Mouse (Mus musculus) thymus, postnatal 36 days (tissue): Measurements from ENCODE around the gene Dusp2.
"Not testable (repeated sequence)": the region's sequence is repeated elsewhere in the genome, so short reads cannot be mapped to it uniquely, and the experiment has no call there.

Experiments
- DNase-seq, 2 experiments: peaks; one replicate each; pipeline ENCODE4 v3.0.0; 2022; ENCODE audit warnings: mixed read lengths in 2 of 2

Gene Dusp2

DNA sequence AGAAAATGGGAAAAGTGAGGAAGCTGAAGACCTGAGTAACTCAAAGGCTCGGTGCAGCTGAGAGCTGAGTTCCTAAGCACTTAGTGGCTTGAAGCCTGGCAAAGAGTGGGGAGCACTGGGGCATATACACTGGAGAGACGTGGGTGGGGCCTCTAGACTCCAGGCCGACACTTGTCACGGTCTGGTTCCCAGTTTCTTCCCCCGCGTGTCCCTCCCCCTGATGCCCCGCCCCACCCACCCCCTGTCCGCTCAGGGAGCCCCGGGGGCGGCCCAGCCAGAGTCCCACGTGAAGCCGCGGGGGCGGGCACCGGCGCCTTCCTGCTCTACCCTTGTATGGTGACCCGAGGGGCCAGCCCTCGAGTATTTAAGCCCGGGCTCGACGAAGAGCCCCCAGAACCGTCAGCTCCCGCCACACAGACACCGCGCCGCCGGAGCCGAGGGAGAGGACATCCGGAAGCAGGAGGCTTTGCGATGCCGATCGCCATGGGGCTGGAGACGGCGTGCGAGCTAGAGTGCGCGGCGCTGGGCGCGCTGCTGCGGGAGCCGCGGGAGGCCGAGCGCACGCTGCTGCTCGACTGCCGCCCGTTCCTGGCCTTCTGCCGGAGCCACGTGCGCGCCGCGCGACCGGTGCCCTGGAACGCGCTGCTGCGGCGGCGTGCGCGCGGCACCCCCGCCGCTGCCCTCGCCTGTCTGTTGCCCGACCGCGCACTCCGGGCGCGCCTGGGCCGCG, at the start of gene Dusp2:
Gene Dusp2, plus strand, starts transcription at position 393 of the 730 bp plus-strand sequence.
- DNase-seq: peak; percentile 97 to 99

DNA sequence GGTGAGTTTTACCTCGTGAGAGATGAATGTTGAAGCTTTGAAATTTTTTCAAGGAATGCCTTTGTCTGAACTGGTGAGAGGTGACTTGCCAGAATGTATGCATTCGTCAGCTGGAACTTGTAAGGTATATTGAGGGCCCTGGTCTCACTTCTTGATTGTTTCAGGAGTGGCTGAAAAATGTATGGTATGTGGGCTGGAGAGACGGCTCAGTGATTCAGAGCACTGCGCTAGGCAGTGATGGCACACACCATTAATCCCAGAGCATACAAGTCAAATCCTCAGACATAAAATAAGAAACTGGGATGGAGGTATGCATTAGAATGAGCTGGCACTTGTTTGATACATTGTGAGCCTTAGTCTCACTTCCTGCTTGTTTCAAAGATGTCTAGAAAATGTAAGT, 43.7 kb upstream of the Dusp2 start:
- no peak for DNase-seq

DNA sequence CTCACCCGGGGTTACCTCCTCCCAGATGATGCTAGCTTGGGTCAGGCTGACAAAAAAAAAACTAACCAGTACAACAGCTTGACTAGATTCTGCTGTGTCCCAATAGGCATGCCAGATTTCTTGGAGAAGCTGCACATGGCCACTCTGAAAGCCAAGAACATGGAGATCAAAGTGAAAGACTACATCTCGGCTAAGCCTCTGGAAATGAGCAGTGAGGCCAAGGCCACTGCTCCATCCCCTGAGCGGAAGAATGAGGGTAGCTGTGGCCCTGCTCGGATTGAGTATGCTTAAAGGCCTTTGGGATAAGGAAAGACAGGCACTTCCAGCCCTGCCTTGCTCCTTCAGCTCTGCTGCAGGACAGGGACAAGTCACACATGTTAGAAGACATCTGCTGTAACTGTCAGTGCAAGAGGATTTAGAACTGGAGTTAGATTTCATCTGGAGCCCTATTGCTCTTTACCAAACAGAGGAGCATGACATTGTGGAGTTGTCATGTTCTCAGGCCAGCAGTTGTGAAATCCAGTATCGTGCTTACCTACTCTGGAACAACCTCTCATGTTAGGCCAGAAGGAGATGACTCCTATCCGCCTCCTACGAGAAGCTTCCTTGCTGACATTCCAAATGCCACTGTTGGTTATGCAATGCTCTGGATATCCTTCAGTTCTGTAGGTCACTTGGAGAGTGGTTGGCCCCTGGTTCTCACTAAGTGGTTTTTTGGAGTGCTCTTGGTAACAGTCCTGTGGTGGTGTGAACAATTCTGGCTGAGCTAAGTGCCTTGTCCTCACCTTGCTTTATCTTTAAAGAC, 38.8 kb upstream of the Dusp2 start:
- no peak for DNase-seq

DNA sequence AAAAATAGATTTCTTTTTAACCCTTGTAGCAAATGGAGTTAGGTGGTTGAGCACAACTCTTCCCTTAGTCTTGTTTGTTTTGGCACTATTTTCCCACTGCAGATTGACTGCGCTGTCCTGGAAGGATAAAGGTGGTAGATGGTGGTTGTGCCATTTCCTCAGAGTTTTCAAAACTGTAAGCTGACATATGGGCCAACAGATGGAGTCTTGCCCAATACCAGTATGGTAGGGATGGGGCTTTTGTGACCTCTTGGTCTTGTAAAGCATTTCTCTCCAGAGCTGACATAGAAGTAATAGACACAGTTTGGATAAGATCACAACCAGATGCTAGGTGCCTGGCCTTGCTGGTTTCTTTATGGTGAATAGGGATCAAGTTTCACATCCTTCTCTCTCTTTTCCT, 37.9 kb upstream of the Dusp2 start:
- no peak for DNase-seq

DNA sequence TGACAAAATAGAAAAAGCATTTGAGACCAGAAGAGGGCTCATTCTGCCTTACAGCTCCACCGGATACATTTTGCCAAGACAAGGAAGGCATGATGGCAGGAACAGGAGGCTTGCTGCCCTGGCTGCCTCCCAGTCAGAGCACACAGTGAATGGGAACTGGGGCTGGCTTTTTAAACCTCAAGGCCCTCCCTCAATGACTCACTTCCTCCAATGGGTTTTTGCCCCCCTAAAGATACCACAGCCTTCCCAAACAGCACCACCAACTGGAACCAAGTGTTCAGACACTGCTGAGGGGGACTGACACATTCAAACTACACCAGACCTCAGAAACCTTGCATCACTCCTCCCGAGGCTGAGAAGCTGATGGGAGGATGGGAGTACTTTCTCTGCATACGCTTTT, 35.3 kb upstream of the Dusp2 start:
- no peak for DNase-seq

DNA sequence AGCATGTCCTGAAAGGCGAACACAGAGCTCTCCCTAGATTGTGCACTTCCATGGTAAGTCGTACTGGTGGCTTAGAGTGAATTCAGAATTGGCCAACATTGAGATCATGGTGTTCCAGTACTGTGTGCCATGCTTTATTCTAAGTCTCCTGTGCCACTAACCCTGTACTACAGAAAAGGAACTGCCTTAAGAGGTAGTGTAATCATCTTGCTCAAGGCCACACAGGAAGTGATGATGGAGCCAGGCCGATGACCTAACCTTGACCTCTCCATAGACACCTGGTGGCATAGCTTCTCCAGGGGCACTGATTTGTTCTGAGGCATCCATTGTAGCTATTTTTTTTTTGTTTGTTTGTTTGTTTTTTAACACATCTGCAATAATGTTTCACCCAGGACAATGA, 34.1 kb upstream of the Dusp2 start:
- no peak for DNase-seq

DNA sequence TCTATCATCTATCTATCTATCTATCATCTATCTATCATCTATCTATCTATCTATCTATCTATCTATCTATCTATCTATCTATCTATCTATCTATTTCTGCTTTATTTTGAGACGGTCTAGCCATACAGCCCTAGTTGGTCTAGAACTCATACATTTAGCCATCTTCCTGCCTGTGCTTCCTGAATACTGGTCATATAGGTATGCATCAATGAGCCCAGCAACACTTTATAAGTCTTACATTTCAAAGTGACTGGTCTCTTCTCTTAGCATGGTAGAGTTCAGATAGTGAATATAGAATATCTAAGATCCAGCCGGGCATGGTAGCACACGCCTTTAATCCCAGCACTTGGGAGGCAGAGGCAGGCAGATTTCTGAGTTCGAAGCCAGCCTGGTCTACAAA, 31.8 kb upstream of the Dusp2 start:
- DNase-seq: not testable (repeated sequence)

DNA sequence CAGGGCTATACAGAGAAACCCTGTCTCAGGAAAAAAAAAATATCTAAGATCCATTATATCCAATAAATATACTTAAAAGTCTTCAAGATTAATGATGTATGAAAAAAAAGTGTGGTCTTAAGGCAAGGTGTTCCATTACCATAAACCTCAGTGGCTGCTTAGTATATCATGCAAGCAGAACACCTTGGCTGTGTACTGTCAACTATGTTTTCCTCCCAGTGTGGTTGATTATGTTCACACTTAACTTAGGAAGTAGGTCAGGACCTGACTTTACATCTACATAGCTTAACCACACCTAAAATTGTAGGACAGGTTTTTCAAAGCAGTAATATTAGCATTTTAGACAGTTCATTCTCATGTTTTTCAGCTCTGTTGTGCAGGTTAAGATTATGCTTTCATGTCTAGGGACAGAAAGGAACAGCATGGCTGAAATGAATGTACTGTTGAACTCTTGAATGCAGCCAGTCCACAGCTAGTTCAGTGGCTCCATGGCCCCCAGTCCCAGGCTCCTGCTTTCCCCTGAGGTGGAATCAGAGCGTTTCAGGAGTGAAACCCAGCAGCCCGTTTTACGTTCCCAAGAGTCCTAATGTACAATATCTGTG, 31.2 kb upstream of the Dusp2 start:
- no peak for DNase-seq

DNA sequence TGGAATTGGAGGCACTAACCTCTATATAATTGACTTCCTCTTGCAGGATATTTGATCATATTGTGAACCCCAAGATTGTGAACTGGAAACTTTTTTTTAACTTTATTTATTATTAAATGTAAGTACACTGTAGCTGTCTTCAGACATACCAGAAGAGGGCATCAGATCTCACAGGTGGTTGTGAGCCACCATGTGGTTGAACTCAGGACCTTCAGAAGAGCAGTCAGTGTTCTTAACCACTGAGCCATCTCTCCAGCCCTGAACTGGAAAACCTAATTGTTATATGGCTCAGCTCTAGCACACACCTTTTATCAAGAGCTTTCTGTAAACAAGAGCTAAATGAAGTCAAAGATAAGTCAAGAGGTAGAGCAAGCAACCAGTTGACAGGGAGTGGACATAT, 29.8 kb upstream of the Dusp2 start:
- DNase-seq: no peak

DNA sequence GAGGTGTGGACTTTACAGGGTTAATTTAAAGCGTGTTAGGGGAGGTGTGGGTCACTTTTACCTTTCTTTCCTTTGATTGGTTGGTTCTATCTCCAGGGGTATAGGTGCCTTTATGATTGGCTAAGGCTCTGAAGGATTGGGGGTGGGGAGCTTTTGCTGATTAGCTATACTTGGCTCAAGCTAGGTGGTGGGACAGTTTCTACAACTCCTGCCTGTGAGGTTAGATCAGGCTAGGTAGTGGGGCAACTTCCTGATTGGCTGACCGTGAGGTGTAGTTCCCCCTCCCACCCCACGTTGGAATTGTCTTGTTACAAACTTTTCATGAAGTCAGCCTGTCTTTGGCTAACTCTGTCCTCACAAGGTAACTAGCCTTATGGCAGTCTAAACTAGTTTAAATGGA, 28.8 kb upstream of the Dusp2 start:
- no peak for DNase-seq

DNA sequence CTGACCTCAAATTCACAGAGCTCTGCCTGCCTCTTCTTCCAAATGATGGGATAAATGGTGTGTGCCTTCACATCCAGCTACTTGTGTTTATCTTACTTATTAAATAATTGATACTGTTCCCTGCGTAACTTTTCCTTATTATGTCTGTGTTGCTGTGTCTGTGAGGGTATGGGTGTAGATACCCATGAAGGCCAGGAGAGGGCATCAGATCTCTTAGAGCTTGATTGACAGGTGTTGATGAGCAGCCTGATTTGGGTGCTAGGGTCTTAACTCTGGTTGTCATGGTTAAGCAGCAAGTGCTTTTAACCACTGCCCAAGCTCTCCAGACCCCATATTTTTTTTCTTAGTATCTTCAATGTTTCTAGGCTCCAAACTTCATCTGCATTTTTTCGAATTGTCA, 27.3 kb upstream of the Dusp2 start:
- no peak for DNase-seq

DNA sequence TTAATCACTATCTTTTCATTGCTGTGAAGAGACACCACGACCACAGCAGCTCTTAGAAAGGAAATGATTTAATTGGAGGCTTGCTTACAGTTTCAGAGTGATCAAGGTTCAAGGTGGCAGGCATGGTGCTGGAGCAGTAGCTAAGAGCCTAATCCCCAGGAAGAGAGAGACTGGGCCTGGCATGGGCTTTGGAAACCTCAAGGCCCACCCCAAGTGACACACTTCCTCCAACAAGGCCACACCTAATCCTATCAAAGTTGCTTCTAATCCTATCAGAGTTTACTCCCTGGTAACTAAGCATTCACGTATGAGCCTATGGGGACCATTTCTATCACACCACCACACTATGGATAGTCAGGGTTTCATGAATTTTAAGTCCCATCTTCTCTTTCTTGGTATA, 25.7 kb upstream of the Dusp2 start:
- no peak for DNase-seq

DNA sequence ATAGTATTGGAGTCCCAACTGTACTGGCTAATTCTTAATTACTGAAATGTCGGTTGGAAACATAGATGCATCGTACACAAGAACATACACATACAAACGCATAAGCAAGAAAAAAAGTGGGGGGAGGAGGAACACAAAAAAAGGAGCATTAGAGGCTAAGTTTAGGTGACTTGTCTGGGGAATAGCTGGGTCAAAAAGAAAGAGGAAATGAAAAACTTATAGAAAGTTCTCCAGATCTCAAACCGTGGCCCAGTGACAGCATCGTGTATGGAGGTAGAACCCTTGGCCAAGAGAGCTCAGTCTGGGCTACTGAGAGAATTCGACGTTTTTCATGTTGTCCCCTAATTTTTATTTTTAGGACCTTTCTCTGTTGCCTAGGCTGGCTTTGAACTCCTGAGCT, 25.3 kb upstream of the Dusp2 start:
- no peak for DNase-seq

DNA sequence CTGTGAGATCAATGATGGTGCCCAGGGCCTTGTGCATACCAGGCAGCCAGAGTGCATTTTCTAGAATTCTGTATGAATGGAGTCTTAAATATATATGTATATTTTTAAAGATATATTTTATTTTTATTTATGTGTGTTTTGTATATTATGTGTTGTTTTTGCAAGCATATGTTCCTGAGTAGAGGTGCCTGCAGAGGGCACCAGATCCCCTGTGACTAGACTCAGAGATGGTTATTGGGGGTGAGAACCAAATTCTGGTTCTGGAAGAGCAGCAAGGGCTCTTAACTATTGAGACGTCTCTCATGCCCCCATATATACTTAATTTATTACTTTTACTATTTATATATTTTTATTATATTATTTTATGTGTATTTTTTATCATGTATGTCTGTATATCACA, 24.8 kb upstream of the Dusp2 start:
- DNase-seq: no peak

DNA sequence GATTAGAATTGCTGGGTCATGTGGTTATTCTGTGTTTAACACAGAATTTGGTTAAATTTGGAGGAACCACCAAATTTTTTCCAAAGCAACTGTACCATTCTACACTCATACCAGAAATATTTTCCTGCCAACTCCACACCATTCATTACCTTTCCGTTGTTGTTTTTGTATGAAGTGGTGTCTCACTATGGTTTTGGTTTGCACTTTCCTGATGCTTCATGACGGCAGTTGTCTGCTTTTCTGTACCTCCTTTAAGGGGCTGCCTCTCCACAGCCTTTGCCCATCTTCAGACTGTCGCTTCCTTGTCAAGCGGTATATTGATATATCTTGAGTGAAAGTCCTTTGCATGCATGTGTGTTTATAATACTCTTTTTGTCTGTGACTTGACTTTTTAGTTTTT, 23.2 kb upstream of the Dusp2 start:
- DNase-seq: no peak

DNA sequence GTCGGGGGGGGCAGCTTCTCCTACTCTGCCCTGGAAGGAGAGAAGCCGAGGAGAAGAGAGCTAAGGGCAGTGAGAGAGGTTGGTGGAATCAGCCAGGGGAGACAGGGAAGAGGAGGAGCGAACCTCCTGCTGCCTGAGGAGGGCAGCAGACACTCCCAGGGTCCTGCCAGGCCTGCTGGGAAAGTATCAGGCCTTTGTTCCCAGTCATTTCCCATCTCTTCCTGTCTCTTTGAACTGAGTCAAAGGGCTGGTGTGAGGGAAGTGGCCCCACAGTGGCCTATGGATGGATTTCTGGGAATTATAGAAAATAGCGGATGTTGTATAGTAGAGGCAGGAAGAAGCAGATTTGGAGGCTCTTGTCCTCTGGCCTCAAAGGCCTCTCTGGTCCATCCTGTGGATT, 22.1 kb upstream of the Dusp2 start:
- peak in 1 of 2 experiments; percentile 51 for DNase-seq

DNA sequence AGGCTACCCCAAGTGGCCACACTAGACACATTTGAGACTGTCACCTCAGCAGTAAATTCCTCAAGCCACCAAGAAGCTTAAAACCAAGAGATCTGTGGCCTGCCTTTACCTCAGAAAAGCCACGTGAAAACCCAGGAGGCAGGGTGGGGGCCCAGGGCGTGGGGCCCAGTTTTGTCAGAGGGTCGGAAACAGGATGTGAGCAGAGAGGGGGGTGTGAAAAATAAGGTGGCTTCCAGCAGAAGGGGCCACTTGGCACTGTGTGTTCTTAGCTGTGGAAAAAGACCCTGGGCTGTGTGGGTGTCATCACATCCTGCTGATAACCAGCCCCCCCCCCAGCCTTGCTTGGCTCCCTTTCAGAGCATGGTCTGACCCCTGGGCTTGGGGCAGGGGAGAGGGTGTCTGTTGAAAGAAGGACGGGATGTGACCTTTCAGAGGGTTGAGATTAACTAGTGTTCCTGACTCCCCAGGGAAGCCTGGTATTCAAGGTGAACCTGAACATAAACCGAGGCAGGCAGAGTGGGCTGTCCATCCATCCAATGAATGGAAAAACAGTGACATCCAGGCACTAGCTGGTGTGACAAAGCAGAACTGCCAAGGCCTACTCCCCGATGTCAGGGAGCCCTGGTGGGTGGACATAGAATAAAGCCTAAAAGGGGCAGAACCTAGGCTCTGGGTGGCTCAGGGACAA, 21.3 kb upstream of the Dusp2 start:
- peak; percentile 81 to 89 for DNase-seq

DNA sequence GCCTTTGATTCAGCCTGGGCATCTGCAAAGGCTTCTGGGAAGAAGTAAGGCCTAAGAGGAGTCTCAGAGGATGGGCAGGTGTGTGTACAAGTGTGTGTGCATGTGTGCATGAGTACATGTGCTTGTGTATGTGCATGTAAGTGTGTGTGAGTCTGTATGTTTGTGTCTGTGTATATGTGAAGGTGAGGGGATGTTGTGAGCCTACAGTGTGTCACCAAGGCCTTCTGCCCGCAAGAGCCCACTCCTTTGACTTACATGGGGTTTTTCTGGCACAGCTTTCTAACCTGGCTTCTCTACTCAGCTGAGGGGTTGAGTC, 20.8 kb upstream of the Dusp2 start:
- DNase-seq: no peak

DNA sequence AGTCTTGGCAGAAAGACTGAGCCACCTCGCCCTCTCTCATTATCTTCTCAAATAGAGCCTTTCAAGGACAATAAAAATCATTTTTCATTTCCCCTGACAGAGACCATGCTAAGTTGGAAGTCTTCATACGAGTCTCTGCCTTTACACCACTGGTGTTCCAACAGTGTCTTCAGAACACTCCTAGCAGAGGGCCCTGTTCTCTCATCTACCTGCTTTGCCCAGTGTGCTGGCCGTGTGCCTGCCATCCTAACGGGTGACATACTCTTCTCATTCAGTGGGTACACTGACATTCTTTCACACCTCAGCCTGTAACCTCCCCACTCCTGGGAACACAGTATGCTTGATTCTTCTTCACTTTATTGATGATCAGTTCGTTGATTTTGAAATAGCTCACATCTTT, 19.5 kb upstream of the Dusp2 start:
- DNase-seq: no peak

DNA sequence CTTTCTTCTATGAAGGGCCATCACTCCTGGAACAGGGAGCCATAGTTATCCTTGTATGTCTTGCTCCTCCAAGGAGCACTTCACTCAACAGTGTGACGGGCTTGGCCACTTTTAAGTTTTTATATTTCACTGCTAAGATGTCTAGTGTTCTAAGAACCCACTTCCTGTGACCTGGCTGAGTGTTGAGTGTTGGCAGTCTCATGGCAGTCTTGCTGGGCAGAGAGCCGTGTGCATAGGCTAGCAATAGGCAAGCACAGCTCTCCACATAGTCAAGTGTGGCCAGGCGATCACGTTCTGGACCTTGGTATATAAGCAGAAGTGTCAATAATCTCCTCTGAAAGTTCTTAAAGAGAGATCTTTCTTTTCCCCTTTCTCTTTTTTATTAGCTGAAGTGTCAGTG, 17.8 kb upstream of the Dusp2 start:
- peak in 1 of 2 experiments; percentile 40 for DNase-seq

DNA sequence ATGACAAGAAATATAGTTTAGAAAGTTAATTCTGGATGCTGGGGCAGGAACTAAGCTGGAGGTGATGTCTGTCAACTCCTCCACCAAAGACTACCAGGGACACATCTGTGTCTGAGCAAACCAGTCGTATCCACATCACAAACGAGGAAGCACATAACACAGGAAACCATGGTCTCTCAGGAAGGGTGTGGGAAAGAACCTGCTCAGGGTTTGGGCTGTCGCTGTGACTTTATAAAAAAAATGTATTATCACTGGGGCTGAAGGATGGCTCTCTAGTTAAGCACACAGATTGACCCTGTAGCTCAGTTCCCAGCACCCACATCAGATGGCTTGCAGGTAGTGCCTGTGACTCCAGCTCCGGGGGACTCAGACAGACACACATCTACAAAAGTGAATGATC, 16.9 kb upstream of the Dusp2 start:
- peak in 1 of 2 experiments; percentile 36 for DNase-seq

DNA sequence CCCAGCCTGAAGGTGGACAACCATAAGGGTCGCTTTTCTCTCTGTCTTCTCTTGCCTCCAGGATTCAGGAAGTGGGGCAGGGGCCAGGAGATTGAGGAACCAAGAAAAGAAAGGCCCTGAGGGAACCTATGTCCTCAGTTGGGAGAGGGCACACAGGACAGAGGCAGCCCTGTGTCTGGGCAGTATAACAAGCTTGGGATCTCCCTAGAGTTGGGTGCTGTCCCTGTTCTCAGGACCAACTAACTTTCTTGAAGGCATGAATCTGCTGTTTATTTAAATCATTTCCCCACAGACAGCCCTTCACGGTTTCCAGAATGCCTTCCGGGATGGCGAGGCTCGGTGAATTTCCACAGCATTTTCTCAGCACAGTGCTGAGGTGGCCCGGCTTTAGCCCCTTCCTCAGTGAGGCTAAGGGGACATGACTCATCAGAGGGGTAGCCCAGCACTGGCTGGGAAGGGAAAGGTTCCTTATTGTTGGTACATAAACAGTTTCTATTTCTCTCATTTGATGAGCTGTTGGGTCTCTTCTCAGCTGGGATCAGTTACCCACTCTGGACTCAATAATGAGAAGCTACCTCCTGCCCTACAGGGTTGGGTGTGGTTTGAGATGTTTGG, 13.2 kb upstream of the Dusp2 start:
- peak; percentile 2 to 4 for DNase-seq

DNA sequence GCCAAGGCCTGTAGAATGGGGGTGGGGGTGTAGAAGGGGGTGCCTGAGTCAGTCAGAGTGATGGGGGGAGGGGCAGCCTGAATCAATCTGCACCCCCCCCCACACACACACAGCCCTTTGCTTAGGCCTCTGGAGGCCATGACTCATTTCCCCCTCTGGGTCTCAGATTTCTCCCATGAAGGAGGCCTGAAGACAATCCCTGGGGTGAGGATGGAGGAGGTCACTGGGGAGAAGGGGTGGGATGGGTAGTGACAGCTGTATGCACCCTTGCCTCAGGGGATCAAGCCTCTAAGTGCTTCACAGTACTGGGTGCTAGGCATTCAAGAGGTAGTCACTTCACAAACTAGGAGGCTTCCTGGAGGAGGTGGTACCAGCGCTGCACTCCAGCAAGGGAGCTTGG, 12.3 kb upstream of the Dusp2 start:
- DNase-seq: peak in 1 of 2 experiments; percentile 9
